Mouse (Mus musculus) C2C12 (cell line): Measurements from ENCODE around the gene Ccdc42.

Source experiments
- CEBPB ChIP-seq: IDR thresholded peaks from one replicate; pipeline ENCODE4 v1.6.1; 2011; ENCODE audit warnings: low read depth, mild to moderate bottlenecking, control low read depth, moderate library complexity
- CTCF ChIP-seq: IDR thresholded peaks from one replicate; pipeline ENCODE4 v1.5.1; 2011; ENCODE audit not compliant: control insufficient read depth, insufficient read depth, insufficient read length
- MYOD1 ChIP-seq: IDR thresholded peaks from one replicate; pipeline ENCODE4 v1.6.1; 2011; ENCODE audit warnings: low read depth; ENCODE audit not compliant: control insufficient read depth, insufficient read length
- USF1 ChIP-seq: IDR thresholded peaks from one replicate; pipeline ENCODE4 v1.6.1; 2011; ENCODE audit warnings: low read depth, mild to moderate bottlenecking, control low read depth, moderate library complexity

DNA sequence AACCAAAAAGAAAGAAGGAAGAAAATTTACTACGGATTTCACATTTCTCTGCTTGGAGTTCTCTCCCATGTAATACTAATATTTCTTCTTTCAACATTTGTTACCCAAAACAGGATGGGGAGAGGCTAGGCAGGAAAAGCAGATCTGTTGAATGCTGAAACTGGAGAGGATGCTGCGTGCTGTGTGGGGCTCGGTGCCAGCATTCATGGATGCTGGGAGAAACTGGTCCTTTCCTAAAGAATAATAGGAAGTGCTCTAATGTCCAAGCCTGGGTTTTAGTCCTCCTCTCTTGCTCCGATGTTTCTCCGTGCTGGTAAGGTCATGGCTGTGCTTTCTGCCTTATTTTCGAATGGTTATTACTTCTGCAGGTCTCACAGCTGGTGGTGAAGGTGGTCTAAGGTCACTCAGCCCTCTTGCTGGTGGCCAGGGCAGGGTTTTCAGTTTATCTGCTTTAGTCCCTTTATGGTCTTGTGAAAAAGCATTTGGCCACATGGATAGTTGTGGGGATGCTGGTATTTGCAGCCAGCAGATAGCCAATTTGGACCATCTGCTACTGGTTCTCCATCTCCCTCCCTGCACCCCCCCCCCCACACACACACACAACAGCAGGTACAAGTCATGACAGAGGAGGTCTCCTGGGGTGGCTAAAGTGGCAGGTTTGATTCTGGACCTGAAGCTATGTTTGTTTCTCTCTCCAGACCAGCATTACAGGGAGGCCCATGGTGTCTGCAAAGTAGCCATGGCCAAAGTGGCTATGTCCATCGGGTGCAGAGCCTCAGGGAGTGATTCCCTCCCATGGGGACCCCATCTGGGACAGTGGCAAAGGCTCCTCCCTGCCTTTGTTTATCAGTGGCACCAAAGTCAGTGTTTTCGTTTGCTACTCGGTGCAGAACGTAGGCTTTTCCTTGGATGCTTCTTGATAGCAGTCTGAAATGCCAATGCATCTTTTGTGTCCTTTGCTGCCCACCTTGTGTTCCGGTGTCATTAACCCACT, 24.6 kb upstream of the Ccdc42 start:
- TF ChIP-seq CTCF = no peak
- no peak for TF ChIP-seq MYOD1
- no peak for TF ChIP-seq CEBPB
- TF ChIP-seq USF1 = no peak
